Mouse (Mus musculus) ES-Bruce4 (cell line): ENCODE data around the gene Tmem108. TPM values are rescaled to one million over a fixed set of nuclear protein-coding genes. Genes with fewer than 3 reads are reported as not detected.
A peak's percentile ranks its signal among the peaks of the same experiment; 100 is the strongest.

Source experiments
- H3K27ac ChIP-seq: 2 replicates; pipeline ENCODE4 v1.5.1; 2012; ENCODE audit warnings: low read length, inconsistent platforms; ENCODE audit not compliant: insufficient read depth
- H3K27me3 ChIP-seq: 2 replicates; pipeline ENCODE4 v1.6.1; 2012; ENCODE audit warnings: mild to moderate bottlenecking, low read length, inconsistent platforms; ENCODE audit not compliant: control insufficient read depth, poor library complexity, insufficient read depth, severe bottlenecking
- H3K36me3 ChIP-seq: 2 replicates; pipeline ENCODE4 v1.6.1; 2012; ENCODE audit warnings: inconsistent platforms, mild to moderate bottlenecking, low read length, moderate library complexity; ENCODE audit not compliant: control insufficient read depth, poor library complexity, insufficient read depth, severe bottlenecking
- H3K4me1 ChIP-seq: one replicate; pipeline ENCODE4 v1.8.1; 2011; ENCODE audit warnings: low read length; ENCODE audit not compliant: control insufficient read depth, insufficient read depth
- H3K4me3 ChIP-seq: 2 replicates; pipeline ENCODE4 v1.5.1; 2011; ENCODE audit warnings: low read depth, mild to moderate bottlenecking, low read length
- H3K9ac ChIP-seq: 2 replicates; pipeline ENCODE4 v1.6.1; 2012; ENCODE audit warnings: low read depth, mild to moderate bottlenecking, inconsistent platforms; ENCODE audit not compliant: poor library complexity, severe bottlenecking
- H3K9me3 ChIP-seq: replicated peaks from 2 replicates; pipeline ENCODE4 v1.6.1; 2012; ENCODE audit warnings: mild to moderate bottlenecking, low read length, inconsistent platforms; ENCODE audit not compliant: control insufficient read depth, poor library complexity, insufficient read depth, severe bottlenecking
- CTCF ChIP-seq: IDR thresholded peaks from one replicate; pipeline ENCODE4 v1.8.1; 2011; ENCODE audit warnings: low read depth, low read length
- EP300 ChIP-seq: IDR thresholded peaks from 2 replicates; pipeline ENCODE4 v1.6.1; 2011; ENCODE audit warnings: low read depth, low read length; ENCODE audit not compliant: insufficient read depth
- POLR2A ChIP-seq: IDR thresholded peaks from one replicate; pipeline ENCODE4 v1.8.1; 2011; ENCODE audit warnings: low read length; ENCODE audit not compliant: insufficient read depth
- polyA plus RNA-seq: library from polyadenylated mRNA; stranded (reverse); fragments of >200 nt; gene quantifications from 2 replicates; pipeline ENCODE4 v1.2.4, GENCODE M21; 2011; ENCODE audit warnings: low read depth; ENCODE audit not compliant: missing spikeins, insufficient read depth, insufficient read length

The Tmem108 gene
- polyA plus RNA-seq, 1 experiment: 2.1 TPM

DNA sequence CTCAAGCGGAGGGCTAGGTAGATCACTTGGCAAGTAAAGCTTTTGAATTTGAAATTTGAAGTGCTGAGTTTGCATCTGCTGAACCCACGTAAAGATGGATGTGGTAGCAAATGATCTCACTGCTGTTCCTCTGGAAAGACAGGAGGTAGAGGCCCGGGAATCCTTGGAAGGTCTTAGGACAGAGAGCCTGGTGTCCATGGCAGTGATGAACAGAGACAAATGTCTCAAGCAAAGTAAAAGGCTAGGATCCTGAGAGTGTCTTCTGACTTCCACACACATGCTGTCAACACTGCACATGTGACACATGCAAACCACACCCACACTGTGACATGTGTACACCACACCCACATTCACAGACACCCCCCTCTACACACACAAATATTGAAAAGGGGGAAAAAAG is 124.2 kb downstream of the Tmem108 start:
- Histone ChIP-seq H3K4me3 (no peak overlapping the region), H3K27me3 (no peaks in the 10 kb centered on the region)
- no peak for TF ChIP-seq EP300
- no peak for TF ChIP-seq CTCF
- no peak for TF ChIP-seq POLR2A

GRCm38 (mm10) chr9:103636847-103637246 is 124.8 kb downstream of the Tmem108 start:
- H3K9me3 ChIP-seq: no peaks in the 10 kb centered on the region
- no peak overlapping the region for H3K4me3 ChIP-seq
- H3K36me3 ChIP-seq: no peaks in the 10 kb centered on the region
- H3K4me1 ChIP-seq: no peaks in the 10 kb centered on the region
- H3K9ac ChIP-seq: no peak overlapping the region
- H3K27me3 ChIP-seq: no peaks in the 10 kb centered on the region
- H3K27ac ChIP-seq: no peak overlapping the region
- no peak for TF ChIP-seq CTCF

More for the DNA sequence above, 124.2 kb downstream of the Tmem108 start:
- H3K27ac ChIP-seq: no peak overlapping the region
- no peaks in the 10 kb centered on the region for H3K36me3 ChIP-seq
- H3K4me1 ChIP-seq: no peaks in the 10 kb centered on the region
- H3K9ac ChIP-seq: no peak overlapping the region
- no peaks in the 10 kb centered on the region for H3K9me3 ChIP-seq

DNA sequence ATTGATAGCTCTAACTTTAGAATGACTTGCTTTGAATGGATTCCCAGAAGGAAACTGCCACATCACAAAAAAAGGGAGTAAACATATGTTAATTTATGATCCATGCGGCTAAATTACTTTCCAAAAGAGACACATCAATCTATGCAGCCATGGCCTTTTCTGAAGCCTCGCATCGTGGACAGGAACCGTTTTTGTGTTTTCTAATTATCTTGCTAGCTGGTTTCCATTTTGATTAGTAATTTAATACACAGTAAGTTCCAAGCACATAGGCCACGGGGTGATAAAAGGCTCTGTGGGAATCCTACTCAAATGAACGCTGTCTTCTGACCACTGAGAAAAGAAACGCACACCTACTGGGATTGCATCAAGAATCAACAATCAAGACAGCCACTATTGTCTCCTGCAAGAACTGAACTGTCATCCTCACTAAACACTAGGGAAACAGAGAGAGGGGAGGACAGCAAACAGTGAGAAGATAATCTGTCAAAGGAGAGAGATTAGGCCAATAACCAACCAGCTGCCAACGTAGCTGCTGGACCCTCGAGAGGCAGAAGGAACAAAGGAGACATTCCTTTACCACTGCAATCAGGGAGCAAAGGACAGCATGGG is 132.7 kb downstream of the Tmem108 start:
- Histone ChIP-seq H3K27ac (no peak overlapping the region), H3K9ac (no peak overlapping the region), H3K4me1 (no peaks in the 10 kb centered on the region), H3K36me3 (no peaks in the 10 kb centered on the region), H3K9me3 (no peaks in the 10 kb centered on the region), H3K27me3 (no peaks in the 10 kb centered on the region), H3K4me3 (no peak overlapping the region)
- TF ChIP-seq POLR2A (no peak), EP300 (no peak), CTCF (no peak)

- TF ChIP-seq EP300 (no peak), CTCF (no peak), POLR2A (no peak)
Measured at GRCm38 (mm10) chr9:103627404-103627900, 134.2 kb downstream of the Tmem108 start.

DNA sequence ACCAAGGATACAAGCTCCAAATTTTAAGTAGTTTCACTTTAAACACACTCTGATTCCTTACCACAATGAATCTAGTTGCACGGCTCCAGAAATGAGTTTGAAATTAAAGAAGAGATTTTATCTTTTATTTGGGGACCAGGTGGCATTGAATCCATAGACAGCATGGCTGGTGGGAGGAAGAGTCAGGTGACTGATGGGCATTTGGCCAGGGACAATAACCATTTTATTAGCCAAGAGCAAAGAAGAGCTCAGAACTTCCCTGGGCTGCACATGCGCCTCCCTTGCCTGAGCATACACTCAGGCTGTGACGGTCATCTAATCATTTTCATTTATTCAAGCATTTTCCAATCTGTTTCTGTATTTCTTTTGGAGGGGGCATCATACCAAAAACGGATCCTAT is 135.5 kb downstream of the Tmem108 start:
- Histone ChIP-seq H3K27ac (no peak overlapping the region), H3K4me3 (no peak overlapping the region), H3K4me1 (no peaks in the 10 kb centered on the region), H3K9me3 (no peaks in the 10 kb centered on the region), H3K9ac (no peak overlapping the region), H3K36me3 (no peaks in the 10 kb centered on the region), H3K27me3 (no peaks in the 10 kb centered on the region)
- TF ChIP-seq EP300: no peak
- TF ChIP-seq CTCF: no peak
- no peak for TF ChIP-seq POLR2A

More at GRCm38 (mm10) chr9:103627404-103627900, 134.2 kb downstream of the Tmem108 start:
- Histone ChIP-seq H3K4me1 (no peaks in the 10 kb centered on the region), H3K9ac (no peak overlapping the region), H3K36me3 (no peaks in the 10 kb centered on the region), H3K9me3 (no peaks in the 10 kb centered on the region), H3K4me3 (no peak overlapping the region), H3K27me3 (no peaks in the 10 kb centered on the region), H3K27ac (no peak overlapping the region)

DNA sequence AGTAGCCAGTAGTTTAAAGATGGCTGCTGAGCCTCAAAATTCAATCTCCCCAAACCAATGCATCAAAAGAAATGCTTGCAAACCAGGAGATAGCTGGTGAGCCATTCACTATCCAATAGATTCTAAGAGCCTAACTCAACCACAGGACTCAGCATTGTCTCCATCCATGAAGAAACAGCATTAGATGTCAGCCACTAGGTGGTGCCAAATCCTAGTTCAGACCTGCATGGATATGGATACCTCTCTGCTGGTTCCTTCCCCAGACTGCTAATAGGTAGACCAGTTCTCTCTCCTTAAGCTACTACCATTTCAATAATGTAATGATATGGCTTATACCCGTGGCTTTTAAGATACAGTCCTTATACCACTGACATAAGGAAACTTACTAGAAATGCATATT is 137.0 kb downstream of the Tmem108 start:
- H3K9ac ChIP-seq: no peak overlapping the region
- H3K27me3 ChIP-seq: no peaks in the 10 kb centered on the region
- no peaks in the 10 kb centered on the region for H3K4me1 ChIP-seq
- TF ChIP-seq CTCF (peak; percentile 58), EP300 (no peak), POLR2A (no peak)
- no peak overlapping the region for H3K27ac ChIP-seq
- H3K4me3 ChIP-seq: no peak overlapping the region
- no peaks in the 10 kb centered on the region for H3K36me3 ChIP-seq
- no peaks in the 10 kb centered on the region for H3K9me3 ChIP-seq
